Mouse (Mus musculus): ENCODE measurements around the gene Tpgs1.

Tpgs1 gene

GRCm38 (mm10) chr10:79707162-79707561, 38.0 kb downstream of the Tpgs1 start:
- peaks cover 71% of the 10 kb centered on the region for H3K36me3 ChIP-seq (ENCODE audit: insufficient read depth, low read length)

DNA sequence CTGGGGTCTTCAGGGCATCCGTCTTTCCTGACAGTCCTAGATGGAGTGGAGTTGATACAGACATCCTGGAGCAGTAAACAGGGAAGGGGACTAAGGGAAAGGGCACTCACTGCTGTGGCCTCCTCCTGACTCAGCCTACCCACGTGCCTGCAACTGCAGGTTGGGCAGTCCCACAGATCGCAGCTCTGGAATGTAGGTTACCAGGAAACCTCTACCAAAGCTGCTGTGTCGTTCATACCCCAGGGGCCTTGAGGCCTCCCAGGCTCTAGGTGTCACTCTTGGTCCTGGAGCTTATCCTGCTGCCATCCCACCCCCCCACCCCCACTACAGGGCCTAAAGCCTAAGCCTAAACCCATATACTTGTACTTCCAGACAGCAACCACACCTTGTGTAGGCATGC, 38.6 kb downstream of the Tpgs1 start:
- Histone ChIP-seq H3K27me3 (ENCODE audit: insufficient read depth, low read length) (no peaks in the 10 kb centered on the region), H3K4me3 (replicated peaks; ENCODE audit: low read length) (peak overlapping the region; percentile 96), H3K4me1 (replicated peaks; ENCODE audit: low read depth, low read length) (peaks cover 81% of the 10 kb centered on the region), H3K36me3 (ENCODE audit: insufficient read depth, low read length) (peaks cover 74% of the 10 kb centered on the region), H3K9me3 (ENCODE audit: low read length) (no peaks in the 10 kb centered on the region)
- TF ChIP-seq CTCF (conservative IDR thresholded peaks at IDR 0.05; ENCODE audit: low read length), result no peak
- no peak for TF ChIP-seq NANOG (IDR thresholded peaks at IDR 0.05; ENCODE audit: borderline replicate concordance, low read length)
- no peak for TF ChIP-seq POU5F1 (IDR thresholded peaks at IDR 0.05; ENCODE audit: borderline replicate concordance, low read length)

More at GRCm38 (mm10) chr10:79707162-79707561, 38.0 kb downstream of the Tpgs1 start:
- TF ChIP-seq CTCF (conservative IDR thresholded peaks at IDR 0.05; ENCODE audit: low read length), result no peak
- TF ChIP-seq NANOG (IDR thresholded peaks at IDR 0.05; ENCODE audit: borderline replicate concordance, low read length), result no peak
- TF ChIP-seq POU5F1 (IDR thresholded peaks at IDR 0.05; ENCODE audit: borderline replicate concordance, low read length), result no peak
- Histone ChIP-seq H3K27me3 (ENCODE audit: insufficient read depth, low read length) (no peaks in the 10 kb centered on the region), H3K4me3 (replicated peaks; ENCODE audit: low read length) (peak overlapping the region; percentile 96), H3K4me1 (replicated peaks; ENCODE audit: low read depth, low read length) (peaks cover 77% of the 10 kb centered on the region), H3K9me3 (ENCODE audit: low read length) (no peaks in the 10 kb centered on the region)

GRCm38 (mm10) chr10:79708668-79709067, 39.5 kb downstream of the Tpgs1 start:
- no peaks in the 10 kb centered on the region for H3K27me3 ChIP-seq (ENCODE audit: insufficient read depth, low read length)
- no peaks in the 10 kb centered on the region for H3K9me3 ChIP-seq (ENCODE audit: low read length)
- H3K36me3 ChIP-seq (ENCODE audit: insufficient read depth, low read length), result peaks cover 76% of the 10 kb centered on the region
- H3K4me1 ChIP-seq (replicated peaks; ENCODE audit: low read depth, low read length), result peaks cover 85% of the 10 kb centered on the region
- TF ChIP-seq CTCF (conservative IDR thresholded peaks at IDR 0.05; ENCODE audit: low read length) (no peak), NANOG (IDR thresholded peaks at IDR 0.05; ENCODE audit: borderline replicate concordance, low read length) (no peak), POU5F1 (IDR thresholded peaks at IDR 0.05; ENCODE audit: borderline replicate concordance, low read length) (no peak)
- peak overlapping the region; percentile 63 for H3K4me3 ChIP-seq (replicated peaks; ENCODE audit: low read length)

DNA sequence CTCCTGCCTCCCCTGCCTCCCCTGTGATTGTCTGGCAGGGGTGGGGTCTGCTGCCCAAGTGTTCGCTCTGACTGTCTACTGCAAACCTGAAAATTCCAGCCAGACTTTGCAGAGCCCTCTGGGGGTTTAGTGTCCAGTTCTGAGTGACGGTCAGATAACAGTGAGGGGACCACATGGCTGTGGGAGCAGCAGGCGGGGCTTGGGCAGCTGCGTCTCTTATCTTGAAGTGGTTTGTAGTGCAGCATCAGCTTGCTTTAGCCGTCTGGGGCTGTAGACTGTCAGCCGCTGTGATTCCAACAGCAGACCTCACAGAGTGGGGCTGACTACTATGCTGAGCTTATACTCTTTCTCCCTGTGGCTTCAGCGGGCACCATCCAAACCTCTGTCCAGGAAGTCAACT, 40.1 kb downstream of the Tpgs1 start:
- no peaks in the 10 kb centered on the region for H3K27me3 ChIP-seq (ENCODE audit: insufficient read depth, low read length)
- TF ChIP-seq POU5F1 (IDR thresholded peaks at IDR 0.05; ENCODE audit: borderline replicate concordance, low read length) (no peak), NANOG (IDR thresholded peaks at IDR 0.05; ENCODE audit: borderline replicate concordance, low read length) (no peak), CTCF (conservative IDR thresholded peaks at IDR 0.05; ENCODE audit: low read length) (no peak)
- peak overlapping the region; percentile 63 for H3K4me3 ChIP-seq (replicated peaks; ENCODE audit: low read length)
- H3K4me1 ChIP-seq (replicated peaks; ENCODE audit: low read depth, low read length), result peaks cover 83% of the 10 kb centered on the region
- no peaks in the 10 kb centered on the region for H3K9me3 ChIP-seq (ENCODE audit: low read length)
- peaks cover 76% of the 10 kb centered on the region for H3K36me3 ChIP-seq (ENCODE audit: insufficient read depth, low read length)

DNA sequence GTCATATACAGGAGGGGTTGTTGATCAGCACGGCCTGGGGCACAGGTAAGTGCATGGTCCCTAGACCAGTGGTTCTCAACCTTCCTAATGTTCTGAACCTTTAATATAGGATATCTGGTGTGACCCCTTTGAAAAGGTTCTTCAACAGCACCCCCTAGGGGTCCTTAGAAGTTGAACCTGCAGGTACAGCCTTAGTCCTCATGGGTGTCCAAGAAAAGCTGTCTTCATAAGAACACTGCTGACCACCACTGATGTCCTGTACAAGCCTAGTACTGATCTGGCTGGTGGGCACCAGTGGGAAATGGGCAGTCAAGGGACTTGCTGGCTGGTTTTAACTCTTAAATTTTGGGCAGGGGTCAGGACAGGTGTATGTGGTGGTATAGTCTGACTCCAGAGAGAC, 42.9 kb downstream of the Tpgs1 start:
- peaks cover 21% of the 10 kb centered on the region for H3K27me3 ChIP-seq (ENCODE audit: insufficient read depth, low read length)
- no peak for TF ChIP-seq POU5F1 (IDR thresholded peaks at IDR 0.05; ENCODE audit: borderline replicate concordance, low read length)
- peak; percentile 40 for TF ChIP-seq CTCF (conservative IDR thresholded peaks at IDR 0.05; ENCODE audit: low read length)
- peaks cover 68% of the 10 kb centered on the region for H3K4me1 ChIP-seq (replicated peaks; ENCODE audit: low read depth, low read length)
- H3K36me3 ChIP-seq (ENCODE audit: insufficient read depth, low read length), result peaks cover 55% of the 10 kb centered on the region
- H3K4me3 ChIP-seq (replicated peaks; ENCODE audit: low read length), result no peak overlapping the region
- no peaks in the 10 kb centered on the region for H3K9me3 ChIP-seq (ENCODE audit: low read length)

DNA sequence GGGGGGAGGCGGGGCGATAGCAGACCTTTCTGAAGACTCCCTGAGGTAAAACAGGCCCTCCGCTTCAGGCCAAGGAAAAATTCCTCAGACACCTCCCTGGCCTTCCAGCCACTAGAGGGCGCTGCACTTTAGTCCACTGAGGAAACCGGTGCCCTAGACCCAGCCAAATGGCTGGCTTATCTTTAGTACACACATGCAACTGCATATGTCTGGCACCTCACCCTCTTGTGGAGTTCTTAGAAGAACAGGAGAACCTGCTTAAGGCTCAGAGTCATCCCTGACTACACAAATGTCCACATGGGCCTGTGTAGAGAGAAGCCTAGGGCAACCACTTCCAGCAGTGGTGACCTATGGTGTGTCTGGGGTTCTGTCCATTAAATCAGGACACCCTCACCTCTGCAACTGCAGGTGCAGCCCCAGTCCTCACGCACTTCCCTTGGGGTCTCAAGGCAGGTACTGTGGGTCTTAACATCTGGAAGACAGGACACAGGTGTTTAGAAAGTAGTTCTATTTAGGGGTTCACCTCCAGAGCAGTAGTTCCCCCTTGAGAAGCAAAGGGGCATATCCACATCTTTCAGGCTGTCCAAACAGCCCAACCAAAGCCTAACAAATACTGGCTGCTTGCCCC, 43.4 kb downstream of the Tpgs1 start:
- no peaks in the 10 kb centered on the region for H3K9me3 ChIP-seq (ENCODE audit: low read length)
- H3K36me3 ChIP-seq (ENCODE audit: insufficient read depth, low read length), result peaks cover 49% of the 10 kb centered on the region
- H3K4me1 ChIP-seq (replicated peaks; ENCODE audit: low read depth, low read length), result peaks cover 68% of the 10 kb centered on the region
- H3K27me3 ChIP-seq (ENCODE audit: insufficient read depth, low read length), result peaks cover 27% of the 10 kb centered on the region
- no peak overlapping the region for H3K4me3 ChIP-seq (replicated peaks; ENCODE audit: low read length)
- TF ChIP-seq NANOG (IDR thresholded peaks at IDR 0.05; ENCODE audit: borderline replicate concordance, low read length), result no peak
- peak; percentile 88 for TF ChIP-seq CTCF (conservative IDR thresholded peaks at IDR 0.05; ENCODE audit: low read length)

- Histone ChIP-seq H3K4me1 (replicated peaks; ENCODE audit: low read depth, low read length) (peaks cover 68% of the 10 kb centered on the region), H3K27me3 (ENCODE audit: insufficient read depth, low read length) (peaks cover 33% of the 10 kb centered on the region), H3K4me3 (replicated peaks; ENCODE audit: low read length) (no peak overlapping the region), H3K9me3 (ENCODE audit: low read length) (no peaks in the 10 kb centered on the region), H3K36me3 (ENCODE audit: insufficient read depth, low read length) (peaks cover 45% of the 10 kb centered on the region)
- TF ChIP-seq NANOG (IDR thresholded peaks at IDR 0.05; ENCODE audit: borderline replicate concordance, low read length) (no peak), POU5F1 (IDR thresholded peaks at IDR 0.05; ENCODE audit: borderline replicate concordance, low read length) (no peak), CTCF (conservative IDR thresholded peaks at IDR 0.05; ENCODE audit: low read length) (no peak)
These were observed 44.0 kb downstream of the Tpgs1 start for GRCm38 (mm10) chr10:79713163-79713562.

GRCm38 (mm10) chr10:79714996-79715395, 45.8 kb downstream of the Tpgs1 start:
- Histone ChIP-seq H3K36me3 (ENCODE audit: insufficient read depth, low read length) (peaks cover 29% of the 10 kb centered on the region), H3K27me3 (ENCODE audit: insufficient read depth, low read length) (peaks cover 42% of the 10 kb centered on the region), H3K4me1 (replicated peaks; ENCODE audit: low read depth, low read length) (peaks cover 51% of the 10 kb centered on the region), H3K4me3 (replicated peaks; ENCODE audit: low read length) (no peak overlapping the region), H3K9me3 (ENCODE audit: low read length) (no peaks in the 10 kb centered on the region)
- no peak for TF ChIP-seq NANOG (IDR thresholded peaks at IDR 0.05; ENCODE audit: borderline replicate concordance, low read length)
- no peak for TF ChIP-seq POU5F1 (IDR thresholded peaks at IDR 0.05; ENCODE audit: borderline replicate concordance, low read length)
- TF ChIP-seq CTCF (conservative IDR thresholded peaks at IDR 0.05; ENCODE audit: low read length), result no peak
